Mouse (Mus musculus): Measurements from ENCODE around the gene Gm4027. TPM values are rescaled to one million over a fixed set of nuclear protein-coding genes. Genes with fewer than 3 reads are reported as not detected.

The Gm4027 gene
- not detected for polyA plus RNA-seq (2014; fragmentation: Illumina TruSeq; extraction: RNeasy Lipid Tissue Mini Kit (QIAGEN cat#74804); ENCODE audit: low read depth, low replicate concordance)

DNA sequence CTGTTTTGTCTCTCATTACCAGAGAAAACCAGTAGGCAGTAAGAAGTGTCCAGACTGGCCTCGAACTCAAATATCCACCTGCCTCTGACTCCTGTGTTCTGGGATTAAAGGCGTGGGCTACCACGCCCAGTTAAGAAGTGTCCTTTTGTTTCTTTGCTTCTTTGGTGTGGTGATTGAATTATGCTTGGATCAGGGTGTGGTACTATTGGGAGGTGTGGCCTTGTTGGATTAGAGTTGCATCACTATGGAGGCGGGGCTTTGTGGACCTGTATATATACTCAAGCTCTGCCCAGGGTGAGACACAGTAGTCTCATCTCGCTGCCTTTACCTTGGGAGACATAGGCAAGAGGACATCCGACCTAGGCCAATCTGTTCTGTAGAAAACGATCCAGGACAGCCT is at the start of gene Gm4027:
Gm4027 (plus strand) TSS at position 301 of the 400 bp plus-strand sequence.

DNA sequence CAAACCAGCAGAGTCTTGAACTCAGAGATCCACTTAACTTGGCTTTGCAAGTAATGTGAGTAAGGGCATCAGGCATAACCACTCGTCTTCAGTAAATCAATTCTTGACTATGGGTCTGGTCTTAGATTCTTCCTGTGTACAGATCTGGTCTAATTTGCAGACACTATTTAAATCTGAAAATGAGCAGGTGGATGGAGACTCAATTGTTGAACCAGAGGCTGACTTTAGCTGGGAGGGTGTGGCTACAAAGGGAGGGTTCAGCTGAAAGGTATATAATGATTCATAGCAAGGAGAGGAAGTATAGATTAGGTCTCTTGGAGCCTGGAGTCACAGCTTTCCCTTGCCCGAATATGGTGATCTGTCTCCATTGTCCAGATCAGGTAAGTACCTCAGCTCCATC is 16.3 kb upstream of the Gm4027 start, which contains the start of gene Oog1:
Oog1 (plus strand) TSS at position 301 of the 400 bp plus-strand sequence.

GRCm38 (mm10) chr12:87644520-87644919 is 25.9 kb downstream of the Gm4027 start, which contains the start of gene Gm16381:
TSS of gene Gm16381 (minus strand) at chr12:87644620.

Other genes starting within 250 kb of the Gm4027 start
- gene Sptlc2, start 230.5 kb upstream of the Gm4027 start, polyA plus RNA-seq (2014; fragmentation: Illumina TruSeq; extraction: RNeasy Lipid Tissue Mini Kit (QIAGEN cat#74804); ENCODE audit: low read depth, low replicate concordance) = 15.7 TPM
- gene Slirp, start 175.0 kb upstream of the Gm4027 start, polyA plus RNA-seq (2014; fragmentation: Illumina TruSeq; extraction: RNeasy Lipid Tissue Mini Kit (QIAGEN cat#74804); ENCODE audit: low read depth, low replicate concordance) = 78.2 TPM
- gene Alkbh1, start 174.9 kb upstream of the Gm4027 start, polyA plus RNA-seq (2014; fragmentation: Illumina TruSeq; extraction: RNeasy Lipid Tissue Mini Kit (QIAGEN cat#74804); ENCODE audit: low read depth, low replicate concordance) = 8.1 TPM
- 52.6 TPM for gene Snw1, start 146.6 kb upstream of the Gm4027 start, polyA plus RNA-seq (2014; fragmentation: Illumina TruSeq; extraction: RNeasy Lipid Tissue Mini Kit (QIAGEN cat#74804); ENCODE audit: low read depth, low replicate concordance)
- gene Gm5788, start 124.1 kb upstream of the Gm4027 start, polyA plus RNA-seq (2014; fragmentation: Illumina TruSeq; extraction: RNeasy Lipid Tissue Mini Kit (QIAGEN cat#74804); ENCODE audit: low read depth, low replicate concordance) = not detected
- gene Gm8300, start 104.6 kb upstream of the Gm4027 start, polyA plus RNA-seq (2014; fragmentation: Illumina TruSeq; extraction: RNeasy Lipid Tissue Mini Kit (QIAGEN cat#74804); ENCODE audit: low read depth, low replicate concordance) = not detected
- not detected for gene Oog1, start 16.2 kb upstream of the Gm4027 start, polyA plus RNA-seq (2014; fragmentation: Illumina TruSeq; extraction: RNeasy Lipid Tissue Mini Kit (QIAGEN cat#74804); ENCODE audit: low read depth, low replicate concordance)
- not detected for gene Gm16381, start 25.8 kb downstream of the Gm4027 start, polyA plus RNA-seq (2014; fragmentation: Illumina TruSeq; extraction: RNeasy Lipid Tissue Mini Kit (QIAGEN cat#74804); ENCODE audit: low read depth, low replicate concordance)
- not detected for gene Gm21319, start 156.9 kb downstream of the Gm4027 start, polyA plus RNA-seq (2014; fragmentation: Illumina TruSeq; extraction: RNeasy Lipid Tissue Mini Kit (QIAGEN cat#74804); ENCODE audit: low read depth, low replicate concordance)
- gene Gm21936, start 176.6 kb downstream of the Gm4027 start, polyA plus RNA-seq (2014; fragmentation: Illumina TruSeq; extraction: RNeasy Lipid Tissue Mini Kit (QIAGEN cat#74804); ENCODE audit: low read depth, low replicate concordance) = not detected
- gene BB287469, start 197.7 kb downstream of the Gm4027 start, polyA plus RNA-seq (2014; fragmentation: Illumina TruSeq; extraction: RNeasy Lipid Tissue Mini Kit (QIAGEN cat#74804); ENCODE audit: low read depth, low replicate concordance) = not detected
- gene Gm2001, start 223.5 kb downstream of the Gm4027 start, polyA plus RNA-seq (2014; fragmentation: Illumina TruSeq; extraction: RNeasy Lipid Tissue Mini Kit (QIAGEN cat#74804); ENCODE audit: low read depth, low replicate concordance) = not detected

All from heart, adult 10 weeks (tissue).